Mouse (Mus musculus) ES-Bruce4 (cell line): ENCODE measurements at regions not wholly inside any gene's neighbourhood (a gene's known extent, or its start where the extent isn't known, plus 50 kb on each side); places are given as distances from the start of the nearest gene placed in this dataset.

ENCODE experiments used
- H3K27ac ChIP-seq: 2 replicates; pipeline ENCODE4 v1.5.1; 2012; ENCODE audit warnings: low read length, inconsistent platforms; ENCODE audit not compliant: insufficient read depth
- H3K27me3 ChIP-seq: 2 replicates; pipeline ENCODE4 v1.6.1; 2012; ENCODE audit warnings: mild to moderate bottlenecking, low read length, inconsistent platforms; ENCODE audit not compliant: control insufficient read depth, poor library complexity, insufficient read depth, severe bottlenecking
- H3K36me3 ChIP-seq: 2 replicates; pipeline ENCODE4 v1.6.1; 2012; ENCODE audit warnings: inconsistent platforms, mild to moderate bottlenecking, low read length, moderate library complexity; ENCODE audit not compliant: control insufficient read depth, poor library complexity, insufficient read depth, severe bottlenecking
- H3K4me1 ChIP-seq: one replicate; pipeline ENCODE4 v1.8.1; 2011; ENCODE audit warnings: low read length; ENCODE audit not compliant: control insufficient read depth, insufficient read depth
- H3K4me3 ChIP-seq: 2 replicates; pipeline ENCODE4 v1.5.1; 2011; ENCODE audit warnings: low read depth, mild to moderate bottlenecking, low read length
- H3K9ac ChIP-seq: 2 replicates; pipeline ENCODE4 v1.6.1; 2012; ENCODE audit warnings: low read depth, mild to moderate bottlenecking, inconsistent platforms; ENCODE audit not compliant: poor library complexity, severe bottlenecking
- H3K9me3 ChIP-seq: replicated peaks from 2 replicates; pipeline ENCODE4 v1.6.1; 2012; ENCODE audit warnings: mild to moderate bottlenecking, low read length, inconsistent platforms; ENCODE audit not compliant: control insufficient read depth, poor library complexity, insufficient read depth, severe bottlenecking
- CTCF ChIP-seq: IDR thresholded peaks from one replicate; pipeline ENCODE4 v1.8.1; 2011; ENCODE audit warnings: low read depth, low read length
- EP300 ChIP-seq: IDR thresholded peaks from 2 replicates; pipeline ENCODE4 v1.6.1; 2011; ENCODE audit warnings: low read depth, low read length; ENCODE audit not compliant: insufficient read depth
- POLR2A ChIP-seq: IDR thresholded peaks from one replicate; pipeline ENCODE4 v1.8.1; 2011; ENCODE audit warnings: low read length; ENCODE audit not compliant: insufficient read depth

GRCm38 (mm10) chr13:73134929-73135328, 125.3 kb upstream of the Irx4 start:
- Histone ChIP-seq H3K9ac (no peak overlapping the region), H3K4me3 (no peak overlapping the region), H3K4me1 (no peaks in the 10 kb centered on the region), H3K27me3 (no peaks in the 10 kb centered on the region), H3K27ac (no peak overlapping the region), H3K36me3 (no peaks in the 10 kb centered on the region), H3K9me3 (no peaks in the 10 kb centered on the region; the same call in 1 of the 2 replicates)
- TF ChIP-seq CTCF (no peak), EP300 (no peak), POLR2A (no peak)

DNA sequence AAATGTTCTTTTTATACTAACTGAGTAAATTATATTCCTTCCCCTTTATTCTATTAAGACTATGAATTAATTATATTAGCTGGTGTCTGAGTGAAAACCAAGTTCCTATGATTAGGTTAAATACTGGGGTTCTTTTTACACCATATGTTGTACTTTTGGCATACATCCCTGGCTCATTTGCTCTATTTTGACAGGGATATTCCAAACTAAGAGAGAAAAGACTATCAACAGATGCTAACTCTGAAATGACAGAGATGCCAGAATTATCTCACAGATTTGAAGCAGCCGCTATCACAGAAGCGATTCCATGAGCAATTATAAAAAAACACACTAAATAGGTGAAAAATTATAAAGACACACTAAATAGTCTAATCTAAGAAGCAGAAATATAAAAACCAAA, 119.0 kb upstream of the Irx4 start:
- no peak for TF ChIP-seq EP300
- no peak for TF ChIP-seq POLR2A
- no peak for TF ChIP-seq CTCF
- no peak overlapping the region for H3K27ac ChIP-seq
- no peaks in the 10 kb centered on the region for H3K36me3 ChIP-seq
- H3K4me3 ChIP-seq, result no peak overlapping the region
- peaks cover 19% of the 10 kb centered on the region for H3K9me3 ChIP-seq
- no peak overlapping the region for H3K9ac ChIP-seq
- no peaks in the 10 kb centered on the region; the same call in 1 of the 2 replicates for H3K27me3 ChIP-seq
- H3K4me1 ChIP-seq, result no peaks in the 10 kb centered on the region

- no peak overlapping the region for H3K4me3 ChIP-seq
- no peaks in the 10 kb centered on the region for H3K36me3 ChIP-seq
- no peaks in the 10 kb centered on the region for H3K9me3 ChIP-seq
- no peaks in the 10 kb centered on the region for H3K4me1 ChIP-seq
- H3K27me3 ChIP-seq, result no peaks in the 10 kb centered on the region
- H3K27ac ChIP-seq, result no peak overlapping the region
- TF ChIP-seq CTCF (no peak), EP300 (no peak), POLR2A (no peak)
- no peak overlapping the region for H3K9ac ChIP-seq
These were observed 102.3 kb upstream of the Irx4 start for GRCm38 (mm10) chr13:73158016-73158415.

DNA sequence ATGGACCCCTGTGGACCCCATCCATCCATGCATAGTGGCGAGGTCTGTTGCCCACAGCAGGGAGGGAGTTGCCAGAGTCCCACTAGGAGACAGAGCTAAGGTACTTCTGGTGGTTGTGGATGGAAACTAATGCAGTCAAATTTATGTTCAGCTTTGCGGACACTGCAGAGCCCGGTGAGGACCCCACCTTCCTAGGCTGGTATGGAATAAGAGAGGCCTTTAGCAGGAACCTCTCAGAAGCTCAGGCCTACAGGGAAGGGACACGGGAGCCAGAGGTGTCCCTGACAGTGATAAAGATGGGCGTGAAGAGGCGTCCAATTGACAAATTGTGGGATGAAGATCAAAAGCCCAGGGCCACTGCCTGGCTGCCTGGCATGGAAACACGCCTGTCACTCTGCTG, 100.8 kb upstream of the Irx4 start:
- H3K9ac ChIP-seq, result no peak overlapping the region
- H3K9me3 ChIP-seq, result no peaks in the 10 kb centered on the region
- H3K27me3 ChIP-seq, result no peaks in the 10 kb centered on the region
- no peak overlapping the region for H3K27ac ChIP-seq
- TF ChIP-seq EP300, result no peak
- no peak for TF ChIP-seq CTCF
- no peak for TF ChIP-seq POLR2A
- no peaks in the 10 kb centered on the region for H3K36me3 ChIP-seq
- H3K4me3 ChIP-seq, result no peak overlapping the region
- H3K4me1 ChIP-seq, result no peaks in the 10 kb centered on the region

GRCm38 (mm10) chr13:73159865-73160264, 100.4 kb upstream of the Irx4 start:
- TF ChIP-seq POLR2A (no peak), CTCF (no peak), EP300 (no peak)

DNA sequence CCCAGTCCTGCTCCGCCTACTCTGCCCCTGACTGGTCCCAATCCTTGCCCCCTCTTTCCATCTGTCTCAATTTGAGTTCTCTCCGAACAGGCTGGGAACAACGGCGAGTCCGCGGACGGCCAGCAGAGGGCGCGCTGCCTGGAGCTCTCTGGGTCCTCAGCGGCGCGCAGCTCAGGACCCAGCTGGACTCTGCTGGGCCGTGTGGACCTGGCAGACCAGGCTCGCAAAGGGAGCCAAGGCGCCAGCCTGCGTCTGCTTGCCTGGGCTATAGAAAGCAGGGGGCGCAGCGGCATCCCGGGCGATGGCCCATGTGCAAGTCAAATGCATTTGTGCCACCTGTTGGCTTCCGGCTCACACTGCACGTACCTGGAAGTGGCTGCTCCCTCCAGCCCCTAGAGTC, 100.0 kb upstream of the Irx4 start:
- Histone ChIP-seq H3K4me1 (no peaks in the 10 kb centered on the region), H3K27ac (no peak overlapping the region), H3K27me3 (no peaks in the 10 kb centered on the region), H3K4me3 (peak overlapping the region; percentile 71), H3K9ac (no peak overlapping the region), H3K9me3 (no peaks in the 10 kb centered on the region), H3K36me3 (no peaks in the 10 kb centered on the region)
- TF ChIP-seq EP300 (no peak), POLR2A (no peak), CTCF (peak; percentile 72)

More at GRCm38 (mm10) chr13:73159865-73160264, 100.4 kb upstream of the Irx4 start:
- no peaks in the 10 kb centered on the region for H3K36me3 ChIP-seq
- H3K9me3 ChIP-seq, result no peaks in the 10 kb centered on the region
- no peaks in the 10 kb centered on the region for H3K4me1 ChIP-seq
- no peak overlapping the region for H3K27ac ChIP-seq
- peak overlapping the region; percentile 71; the same call in 1 of the 2 replicates for H3K4me3 ChIP-seq
- no peak overlapping the region for H3K9ac ChIP-seq
- no peaks in the 10 kb centered on the region for H3K27me3 ChIP-seq

GRCm38 (mm10) chr13:73170301-73170700, 90.0 kb upstream of the Irx4 start:
- Histone ChIP-seq H3K27ac (no peak overlapping the region), H3K36me3 (no peaks in the 10 kb centered on the region), H3K4me1 (no peaks in the 10 kb centered on the region), H3K9me3 (no peaks in the 10 kb centered on the region), H3K27me3 (no peaks in the 10 kb centered on the region; the same call in none of the 2 replicates), H3K9ac (no peak overlapping the region), H3K4me3 (no peak overlapping the region)
- no peak for TF ChIP-seq CTCF
- no peak for TF ChIP-seq EP300
- no peak for TF ChIP-seq POLR2A
